Mouse (Mus musculus) testis, adult 2 months (tissue): ENCODE measurements at regions not wholly inside any gene's neighbourhood (a gene's known extent, or its start where the extent isn't known, plus 50 kb on each side); places are given as distances from the start of the nearest gene placed in this dataset.

Source experiments
- CTCF ChIP-seq: fragments of 200-500 bp; IDR thresholded peaks from 2 replicates; pipeline ENCODE4 v1.5.1; 2012; ENCODE audit warnings: low read depth, mild to moderate bottlenecking, inconsistent platforms, low read length, moderate library complexity; ENCODE audit not compliant: control insufficient read depth, insufficient read depth, insufficient replicate concordance
- POLR2A ChIP-seq: fragments of 200-500 bp; IDR thresholded peaks from 2 replicates; pipeline ENCODE4 v1.6.1; 2012; ENCODE audit warnings: low read depth, mild to moderate bottlenecking, inconsistent platforms, low read length, moderate library complexity; ENCODE audit not compliant: control insufficient read depth

- TF ChIP-seq CTCF (no peak), POLR2A (no peak)
Measured at GRCm38 (mm10) chr15:26953818-26954385, 58.5 kb upstream of the Fbxl7 start.
